Mouse (Mus musculus): ENCODE measurements around the gene Ube2o.

DNA sequence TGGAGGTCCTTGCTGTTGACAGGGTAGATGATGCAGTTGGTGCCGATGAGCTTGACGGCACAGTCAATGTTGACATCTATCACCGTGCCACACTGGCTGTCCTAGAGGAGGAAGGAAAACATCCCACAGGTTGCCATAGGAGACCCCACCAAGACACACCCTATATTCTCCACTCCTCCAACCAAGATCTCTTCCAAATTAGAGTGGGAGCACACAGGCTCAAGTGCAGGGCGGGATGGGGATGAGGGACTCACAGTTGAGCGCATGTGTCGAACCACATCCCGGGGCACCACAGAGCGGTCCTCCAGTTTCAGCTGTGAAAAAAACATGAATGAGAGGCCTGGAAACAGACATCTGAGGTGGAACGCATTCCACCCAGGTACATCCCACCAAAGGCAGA lies 32.5 kb downstream of the Ube2o start:
- TF ChIP-seq CTCF (IDR thresholded peaks at IDR 0.05; ENCODE audit: control insufficient read depth, insufficient read depth, insufficient read length), result no peak
- TF ChIP-seq MAX (IDR thresholded peaks at IDR 0.05), result no peak
- no peak for TF ChIP-seq MYOD1 (IDR thresholded peaks at IDR 0.05; ENCODE audit: control insufficient read depth, insufficient read length, low read depth)
- no peak for TF ChIP-seq MYOG (IDR thresholded peaks at IDR 0.05; ENCODE audit: control insufficient read depth, extremely low read depth, insufficient read length)
